31 mouse cellular contexts compared by ENCODE assay signal in the genomic region with DNA sequence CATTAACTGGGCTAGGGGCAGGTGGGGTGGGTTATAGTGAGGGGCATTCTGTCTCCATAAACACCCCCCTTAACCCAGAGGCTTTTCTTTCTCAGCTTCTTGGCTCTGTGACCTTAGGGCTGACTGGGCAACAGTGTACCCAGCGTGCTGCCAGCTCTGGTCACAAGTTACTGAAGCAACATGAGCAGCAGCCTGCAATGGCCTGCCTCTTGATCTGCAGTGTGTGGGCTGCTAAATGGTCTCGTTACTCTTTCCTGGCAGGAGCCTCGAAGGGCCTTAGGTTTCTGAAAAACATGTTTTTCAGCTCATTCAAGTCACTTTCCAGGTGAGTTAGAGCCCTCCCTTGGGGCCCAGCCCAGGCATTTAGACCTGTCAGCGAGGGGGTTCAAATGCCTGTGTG. TPM values are rescaled to one million over a fixed set of nuclear protein-coding genes. Genes with fewer than 3 reads are reported as not detected.
DNase-seq lines count a peak whose midpoint lies in the region; ATAC-seq and TF ChIP-seq lines count a peak whose summit lies in the region.
"Had no signal": no experiment of that assay in that cellular context is flagged by ENCODE, and none has a peak within 500 bp of the region (broad histone marks: within the 10 kb centered on the region; RNA-seq: fewer than 3 reads in every experiment).

No protein-coding gene starts in this region.

- H3K36me3 ChIP-seq in heart, adult 2 months (ENCODE audit: control insufficient read depth, insufficient read depth, low read length): no peaks in the 10 kb centered on the region
- peaks cover 7% of the 10 kb centered on the region for H3K36me3 ChIP-seq in forebrain, postnatal 0 days (ENCODE audit: insufficient read depth)

- 55% methylated on average over 4 of the region's 4 CpGs for WGBS in heart, adult 2 months
- WGBS in forebrain, postnatal 0 days: 66% methylated on average over 4 of the region's 4 CpGs

- H3K27ac ChIP-seq in heart, adult 2 months: peak overlapping the region; percentile 16; the same call in 1 of the 2 replicates
- H3K27ac ChIP-seq in forebrain, postnatal 0 days (ENCODE audit: low read depth, low read length): no peak overlapping the region
- H3K27ac ChIP-seq: heart, embryonic 15.5 days; kidney, postnatal 0 days; limb, embryonic 15.5 days had no signal

- H3K4me1 ChIP-seq in heart, adult 2 months (ENCODE audit: control insufficient read depth, insufficient read depth, low read length): no peaks in the 10 kb centered on the region
- no peaks in the 10 kb centered on the region for H3K4me1 ChIP-seq in forebrain, postnatal 0 days (ENCODE audit: insufficient read depth)
- H3K4me1 ChIP-seq: heart, embryonic 15.5 days had no signal

- TF ChIP-seq CTCF in heart, adult 2 months (IDR thresholded peaks at IDR 0.05): no peak
- no peak for TF ChIP-seq CTCF in forebrain, postnatal 0 days (IDR thresholded peaks at IDR 0.05; ENCODE audit: low read depth)

- no peak overlapping the region for H3K4me3 ChIP-seq in heart, adult 2 months
- no peak overlapping the region for H3K4me3 ChIP-seq in forebrain, postnatal 0 days (ENCODE audit: low read depth, low read length)
- H3K4me3 ChIP-seq: heart, embryonic 15.5 days; limb, embryonic 15.5 days; myocyte had no signal

- TF ChIP-seq POLR2A in heart, adult 2 months (IDR thresholded peaks at IDR 0.05; ENCODE audit: insufficient read depth, low read depth, low read length): no peak

- TF ChIP-seq EP300 in heart, adult 2 months (IDR thresholded peaks at IDR 0.05; ENCODE audit: insufficient read depth, low read depth, low read length): peak; percentile 49; the same call in 1 of the 2 replicates

- peak; percentile 43 for DNase-seq in adrenal gland, postnatal 14 days
- no peak for DNase-seq in adrenal gland, postnatal 25 days
- peak in 1 of 2 experiments; percentile 44 for DNase-seq in heart, adult 2 months
- DNase-seq in heart, postnatal 25 days (ENCODE audit: low spot score): no peak
- DNase-seq in retina, embryonic 14.5 days (ENCODE audit: low spot score): peak; percentile 5
- no peak for DNase-seq in retina, postnatal 1 day
- DNase-seq in left cerebral cortex, adult 9 months (ENCODE audit: low spot score in 2 of 2): no peak
- no peak for DNase-seq in forebrain, postnatal 0 days
- DNase-seq: cerebellum, adult 2 months; cerebellum, postnatal 36 days; kidney, adult 11 months; lung, postnatal 14 days; midbrain, embryonic 14.5 days; thymus, postnatal 25 days had no signal

- intact Hi-C loops in heart, adult 2 months (cut with DNase I): no loop called here
- intact Hi-C loops in heart, postnatal 25 days (cut with DNase I): no loop called here

- H3K4me2 ChIP-seq in forebrain, postnatal 0 days (ENCODE audit: low read depth): no peak overlapping the region
- H3K4me2 ChIP-seq: heart, embryonic 15.5 days; limb, embryonic 15.5 days had no signal

- H3K9ac ChIP-seq in heart, adult 2 months (ENCODE audit: low read depth, low read length): no peak overlapping the region
- no peak overlapping the region for H3K9ac ChIP-seq in forebrain, postnatal 0 days
- H3K9ac ChIP-seq: heart, embryonic 15.5 days; limb, embryonic 15.5 days had no signal

- ATAC-seq in forebrain, postnatal 0 days: no peak
- ATAC-seq: CD4-positive, CD25-positive, alpha-beta regulatory T cell, adult 4 months; forebrain, embryonic 14.5 days; Patski had no signal

- no peaks in the 10 kb centered on the region for H3K9me3 ChIP-seq in forebrain, postnatal 0 days (ENCODE audit: low read length)
- H3K9me3 ChIP-seq: heart, embryonic 15.5 days; limb, embryonic 15.5 days had no signal

- H3K79me2 ChIP-seq in heart, adult 2 months (replicated peaks; ENCODE audit: control insufficient read depth, insufficient read depth, low read length): no peaks in the 10 kb centered on the region

- no peaks in the 10 kb centered on the region for H3K27me3 ChIP-seq in heart, adult 2 months (ENCODE audit: control insufficient read depth, insufficient read depth, low read length)
- H3K27me3 ChIP-seq in forebrain, postnatal 0 days (ENCODE audit: insufficient read depth, low read length): no peaks in the 10 kb centered on the region
- H3K27me3 ChIP-seq: heart, embryonic 15.5 days; limb, embryonic 15.5 days; Patski had no signal

RNA-seq across cellular contexts. Expression of gene Adig, which starts 1.3 kb away (rescaled TPM):
- total RNA-seq in adrenal gland, postnatal 14 days (2021): 151 and 169 TPM in 2 replicates
- total RNA-seq in adrenal gland, postnatal 25 days (2021): 43.7 and 44.2 TPM in 2 replicates
- 1 to 10 TPM; 4.1 to 4.7 TPM for total RNA-seq in heart, adult 2 months (2021)
- polyA plus RNA-seq in heart, adult 2 months (2012; rRNA removed): 15.0 and 21.4 TPM in 2 replicates
- 1 to 10 TPM in 1 of 2 experiments, under 1 TPM in 1; 0.75 to 3.3 TPM for total RNA-seq in heart, postnatal 25 days (2021)
- total RNA-seq in forebrain, postnatal 0 days (2014; rRNA removed): not detected in 2 replicates
- polyA plus RNA-seq in forebrain, postnatal 0 days (2015; fragmentation: Nextera tagmentation; extraction: Ambion mirVana): not detected in 2 replicates
- total RNA-seq: ES-E14; layer of hippocampus, adult 18-20 months; layer of hippocampus, postnatal 25 days; left cerebral cortex, postnatal 25 days; megakaryocyte, adult 5-6 weeks had no signal
- polyA plus RNA-seq: CD4-positive, CD25-positive, alpha-beta regulatory T cell, adult 4 months; forebrain, embryonic 14.5 days; heart, embryonic 15.5 days; hindbrain, embryonic 11.5 days; kidney, postnatal 0 days; liver, embryonic 16.5 days; midbrain, embryonic 14.5 days; myocyte; neural tube, embryonic 14.5 days; Patski had no signal

RNA-seq across cellular contexts. Expression of gene Arhgap40, which starts 8.9 kb away (rescaled TPM):
- total RNA-seq in adrenal gland, postnatal 14 days (2021): not detected in 2 replicates
- not detected in 2 replicates for total RNA-seq in adrenal gland, postnatal 25 days (2021)
- total RNA-seq in heart, adult 2 months (2021): not detected
- polyA plus RNA-seq in heart, adult 2 months (2012; rRNA removed): 0.06 TPM in 1 of 2 replicates, not detected in the other
- total RNA-seq in heart, postnatal 25 days (2021): not detected
- total RNA-seq in forebrain, postnatal 0 days (2014; rRNA removed): 0.14 and 0.46 TPM in 2 replicates
- polyA plus RNA-seq in forebrain, postnatal 0 days (2015; fragmentation: Nextera tagmentation; extraction: Ambion mirVana): 0.41 and 0.58 TPM in 2 replicates
- total RNA-seq: adrenal gland, postnatal 36 days; layer of hippocampus, adult 18-20 months; layer of hippocampus, postnatal 25 days; megakaryocyte, adult 5-6 weeks had no signal
- polyA plus RNA-seq: CD4-positive, CD25-positive, alpha-beta regulatory T cell, adult 4 months; heart, embryonic 15.5 days; liver, embryonic 16.5 days; myocyte; small intestine, adult 2 months had no signal

Comparison
In these comparisons a context has a peak if more than half of its experiments do, and no peak if none do; other contexts are left out.
1. DNase-seq: peak in adrenal gland, postnatal 14 days (single experiment) and retina, embryonic 14.5 days (single experiment); none in adrenal gland, postnatal 25 days (single experiment), heart, postnatal 25 days (single experiment), retina, postnatal 1 day (single experiment), left cerebral cortex, adult 9 months (0 of 2) and forebrain, postnatal 0 days (single experiment).